Mouse (Mus musculus) kidney, embryonic 14.5 days (tissue): ENCODE data around the gene Spsb1. TPM values are rescaled to one million over a fixed set of nuclear protein-coding genes. Genes with fewer than 3 reads are reported as not detected.

Experiments
- ATAC-seq: fragments of 200-750 bp; cut with Nextera tagmentation; 2 replicates; pipeline ENCODE4 v1.8.0; 2017; ENCODE audit warnings: moderate number of reproducible peaks, mild to moderate bottlenecking, moderate TSS enrichment, moderate library complexity; ENCODE audit not compliant: low FRiP score, low TSS enrichment
- H3K27ac ChIP-seq: fragments of 300-500 bp; sonication (generic); 2 replicates; pipeline ENCODE4 v1.5.1; 2014; ENCODE audit warnings: low read depth, mild to moderate bottlenecking, low read length, moderate library complexity, mixed read lengths
- H3K27me3 ChIP-seq: fragments of 300-500 bp; sonication (generic); 2 replicates; pipeline ENCODE4 v1.6.1; 2014; ENCODE audit warnings: mild to moderate bottlenecking, low read length; ENCODE audit not compliant: control insufficient read depth, insufficient read depth
- H3K36me3 ChIP-seq: fragments of 300-500 bp; sonication (generic); 2 replicates; pipeline ENCODE4 v1.6.1; 2014; ENCODE audit warnings: low read length, mixed read lengths; ENCODE audit not compliant: control insufficient read depth, insufficient read depth
- H3K4me1 ChIP-seq: fragments of 300-500 bp; sonication (generic); 2 replicates; pipeline ENCODE4 v1.6.1; 2014; ENCODE audit warnings: low read length, mixed read lengths; ENCODE audit not compliant: control insufficient read depth, insufficient read depth
- H3K4me2 ChIP-seq: fragments of 300-500 bp; sonication (generic); replicated peaks from 2 replicates; pipeline ENCODE4 v1.6.1; 2014; ENCODE audit warnings: low read depth, mild to moderate bottlenecking, low read length
- H3K4me3 ChIP-seq: fragments of 300-500 bp; sonication (generic); 2 replicates; pipeline ENCODE4 v1.5.1; 2014; ENCODE audit warnings: mild to moderate bottlenecking, low read length
- H3K9ac ChIP-seq: fragments of 300-500 bp; sonication (generic); 2 replicates; pipeline ENCODE4 v1.6.1; 2014; ENCODE audit warnings: low read depth, mild to moderate bottlenecking, low read length, moderate library complexity
- H3K9me3 ChIP-seq: fragments of 300-500 bp; sonication (generic); 2 replicates; pipeline ENCODE4 v1.6.1; 2016; ENCODE audit warnings: low read length; ENCODE audit not compliant: control insufficient read depth
- WGBS: fragments of 180-500 bp; shearing (Covaris S2); extraction: QIAGEN DNeasy Blood & Tissue Kit; methylation state at CpG from one replicate; pipeline ENCODE4 v1.1.7; 2014; 5-methylcytosine and 5-hydroxymethylcytosine counted together
- polyA plus RNA-seq: library from polyadenylated mRNA; unstranded; fragments of >200 nt; fragmentation: Nextera tagmentation; extraction: Ambion mirVana; gene quantifications from 2 replicates; pipeline ENCODE4 v1.2.1, GENCODE M21; 2014

Gene Spsb1
- polyA plus RNA-seq, 1 experiment from 2014 or later, result 9.6 TPM

GRCm38 (mm10) chr4:149997999-149998398, 43.2 kb upstream of the Spsb1 start:
- ATAC-seq, result no peak
- Histone ChIP-seq H3K9ac (no peak overlapping the region), H3K36me3 (no peaks in the 10 kb centered on the region), H3K27ac (no peak overlapping the region), H3K4me3 (no peak overlapping the region), H3K4me1 (peaks cover 51% of the 10 kb centered on the region), H3K4me2 (no peak overlapping the region), H3K9me3 (no peaks in the 10 kb centered on the region), H3K27me3 (no peaks in the 10 kb centered on the region)
- WGBS, result 47% methylated on average over 10 of the region's 10 CpGs

DNA sequence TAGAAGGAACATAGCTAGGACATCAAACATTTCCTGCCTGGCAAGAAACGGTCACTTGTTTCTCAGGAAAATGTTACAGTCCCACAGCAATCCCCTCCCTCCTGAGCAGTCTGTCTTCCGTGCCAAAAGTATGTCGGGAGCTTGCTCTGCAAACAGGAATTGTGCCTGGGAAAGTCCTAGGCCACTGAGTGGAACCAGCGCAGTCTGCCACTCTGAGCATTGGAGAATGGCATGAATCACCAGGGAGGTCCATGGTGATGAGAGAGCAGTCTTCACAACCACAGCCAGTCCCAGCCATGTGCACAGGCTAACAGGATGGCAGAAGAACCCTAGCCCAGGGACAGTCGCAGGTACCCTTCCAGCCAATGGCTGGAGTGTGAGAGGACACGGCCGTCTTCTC, 41.6 kb upstream of the Spsb1 start:
- H3K9me3 ChIP-seq, result no peaks in the 10 kb centered on the region
- H3K9ac ChIP-seq, result no peak overlapping the region
- no peak overlapping the region for H3K4me3 ChIP-seq
- H3K4me1 ChIP-seq, result peaks cover 38% of the 10 kb centered on the region
- WGBS, result 69% methylated on average over 7 of the region's 7 CpGs
- no peak overlapping the region for H3K4me2 ChIP-seq
- no peak for ATAC-seq
- H3K27ac ChIP-seq, result no peak overlapping the region
- H3K27me3 ChIP-seq, result no peaks in the 10 kb centered on the region
- no peaks in the 10 kb centered on the region for H3K36me3 ChIP-seq

GRCm38 (mm10) chr4:149995911-149996310, 41.1 kb upstream of the Spsb1 start:
- no peak overlapping the region for H3K4me3 ChIP-seq
- no peak overlapping the region for H3K27ac ChIP-seq
- no peak for ATAC-seq
- no peak overlapping the region for H3K9ac ChIP-seq
- H3K36me3 ChIP-seq, result no peaks in the 10 kb centered on the region
- no peaks in the 10 kb centered on the region for H3K9me3 ChIP-seq
- H3K27me3 ChIP-seq, result no peaks in the 10 kb centered on the region
- no peak overlapping the region for H3K4me2 ChIP-seq
- peaks cover 38% of the 10 kb centered on the region for H3K4me1 ChIP-seq
- 87% methylated on average over 7 of the region's 7 CpGs for WGBS

DNA sequence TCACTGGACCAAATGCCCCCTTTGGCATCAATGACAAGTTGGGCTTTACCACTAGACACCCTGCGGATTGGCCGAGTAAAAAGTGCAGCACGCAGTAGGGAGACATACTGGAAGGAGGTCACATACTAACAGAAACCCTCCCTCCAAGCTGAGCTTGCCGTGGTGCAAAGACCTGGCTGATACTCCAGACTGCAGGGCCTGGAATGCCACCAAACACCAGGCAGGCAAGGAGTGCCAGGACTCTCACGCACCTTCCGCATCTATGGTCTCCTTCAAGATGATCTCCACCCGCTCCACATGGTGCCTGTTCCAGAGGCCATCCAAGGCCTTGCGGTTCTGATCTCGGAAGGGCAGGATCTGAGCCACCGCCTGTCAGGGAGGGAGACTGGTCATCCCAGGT, 39.4 kb upstream of the Spsb1 start:
- Histone ChIP-seq H3K4me2 (no peak overlapping the region), H3K27me3 (no peaks in the 10 kb centered on the region), H3K36me3 (no peaks in the 10 kb centered on the region), H3K4me1 (peaks cover 37% of the 10 kb centered on the region), H3K9ac (no peak overlapping the region), H3K9me3 (no peaks in the 10 kb centered on the region), H3K27ac (no peak overlapping the region), H3K4me3 (no peak overlapping the region)
- WGBS, result 93% methylated on average over 10 of the region's 10 CpGs
- no peak for ATAC-seq

GRCm38 (mm10) chr4:149992670-149993032, 37.8 kb upstream of the Spsb1 start:
- Histone ChIP-seq H3K9me3 (no peaks in the 10 kb centered on the region), H3K27me3 (no peaks in the 10 kb centered on the region), H3K36me3 (no peaks in the 10 kb centered on the region), H3K4me1 (peaks cover 39% of the 10 kb centered on the region), H3K4me2 (no peak overlapping the region), H3K9ac (no peak overlapping the region), H3K27ac (no peak overlapping the region), H3K4me3 (no peak overlapping the region)
- WGBS, result 79% methylated on average over 8 of the region's 8 CpGs
- no peak for ATAC-seq

GRCm38 (mm10) chr4:149991755-149992669, 37.2 kb upstream of the Spsb1 start:
- Histone ChIP-seq H3K9me3 (no peaks in the 10 kb centered on the region), H3K36me3 (no peaks in the 10 kb centered on the region), H3K4me2 (no peak overlapping the region), H3K27ac (no peak overlapping the region), H3K4me1 (peaks cover 38% of the 10 kb centered on the region), H3K4me3 (no peak overlapping the region), H3K27me3 (no peaks in the 10 kb centered on the region), H3K9ac (no peak overlapping the region)
- no peak for ATAC-seq
- 81% methylated on average over 13 of the region's 13 CpGs for WGBS

GRCm38 (mm10) chr4:149990954-149991633, 36.3 kb upstream of the Spsb1 start:
- H3K9ac ChIP-seq, result peak overlapping the region; percentile 37; the same call in 1 of the 2 replicates
- peaks cover 29% of the 10 kb centered on the region for H3K4me1 ChIP-seq
- H3K27me3 ChIP-seq, result no peaks in the 10 kb centered on the region
- no peak overlapping the region for H3K4me3 ChIP-seq
- 26% methylated on average over 8 of the region's 9 CpGs for whole genome bisulfite sequencing
- no peaks in the 10 kb centered on the region for H3K9me3 ChIP-seq
- H3K4me2 ChIP-seq, result peak overlapping the region; percentile 10; the same call in 1 of the 2 replicates
- peak overlapping the region; percentile 63 for H3K27ac ChIP-seq
- H3K36me3 ChIP-seq, result no peaks in the 10 kb centered on the region
- peak; percentile 39; the same call in 1 of the 2 replicates for ATAC-seq

DNA sequence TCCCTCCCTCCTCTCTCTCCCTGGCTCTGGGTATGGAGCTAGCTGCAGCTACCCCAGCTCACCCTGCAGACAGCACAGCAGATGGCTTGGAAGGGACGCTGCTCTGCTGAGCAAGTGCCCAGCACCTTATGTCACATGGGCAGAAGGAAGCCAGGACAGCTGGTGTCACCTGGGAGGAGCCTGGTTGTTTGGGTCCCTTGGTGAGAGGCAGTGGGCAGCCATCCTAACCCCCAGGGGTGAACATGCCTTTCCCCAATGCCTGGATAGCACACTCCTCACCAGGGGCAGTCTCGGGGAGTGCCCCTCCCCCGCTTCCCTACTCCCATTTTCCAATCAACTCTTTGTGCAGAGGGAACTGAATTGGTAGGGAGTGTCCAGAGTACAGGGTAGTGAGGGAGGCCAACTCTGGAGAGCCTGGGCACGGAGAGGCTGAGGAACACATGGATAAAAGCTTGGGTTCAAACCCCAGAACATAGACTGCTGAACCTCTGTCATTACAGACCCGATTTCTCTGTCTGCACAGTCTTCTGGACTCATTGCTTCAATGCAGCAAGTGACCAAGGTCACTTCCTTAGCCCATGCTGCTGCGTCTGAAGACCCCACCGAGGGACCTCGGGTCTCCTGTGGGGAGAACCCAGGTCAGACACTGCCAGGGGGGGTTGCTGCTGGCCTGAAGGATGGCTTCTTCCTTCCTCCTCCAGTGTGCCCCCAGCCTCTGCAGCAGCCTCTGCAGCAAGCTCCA, 35.5 kb upstream of the Spsb1 start:
- no peaks in the 10 kb centered on the region for H3K27me3 ChIP-seq
- peak overlapping the region; percentile 63 for H3K27ac ChIP-seq
- H3K36me3 ChIP-seq, result no peaks in the 10 kb centered on the region
- H3K4me3 ChIP-seq, result no peak overlapping the region
- peaks cover 28% of the 10 kb centered on the region for H3K4me1 ChIP-seq
- no peaks in the 10 kb centered on the region for H3K9me3 ChIP-seq
- peak overlapping the region; percentile 10; the same call in 1 of the 2 replicates for H3K4me2 ChIP-seq
- 8% methylated on average over 8 of the region's 8 CpGs for WGBS
- peak overlapping the region; percentile 37; the same call in 1 of the 2 replicates for H3K9ac ChIP-seq
- ATAC-seq, result peak; percentile 50
